Mouse (Mus musculus): ENCODE measurements around the gene Tmem117.
A peak's percentile ranks its signal among the peaks of the same experiment; 100 is the strongest.

Gene Tmem117

GRCm38 (mm10) chr15:94646012-94646411 is 17.0 kb downstream of the Tmem117 start:
- no peak for DNase-seq (ENCODE audit: extremely low read depth, insufficient read length, low spot score)

GRCm38 (mm10) chr15:94648430-94648829 is 19.4 kb downstream of the Tmem117 start:
- no peak for DNase-seq (ENCODE audit: extremely low read depth, insufficient read length, low spot score)

- DNase-seq (ENCODE audit: extremely low read depth, insufficient read length, low spot score): no peak
Observed at GRCm38 (mm10) chr15:94649071-94649765, 20.2 kb downstream of the Tmem117 start.

- DNase-seq (ENCODE audit: extremely low read depth, insufficient read length, low spot score): no peak
Observed at GRCm38 (mm10) chr15:94649766-94650120, 20.7 kb downstream of the Tmem117 start.

- no peak for DNase-seq (ENCODE audit: extremely low read depth, insufficient read length, low spot score)
Observed at GRCm38 (mm10) chr15:94651350-94651749, 22.3 kb downstream of the Tmem117 start.

- DNase-seq (ENCODE audit: extremely low read depth, insufficient read length, low spot score): no peak
Observed at GRCm38 (mm10) chr15:94651969-94652842, 23.2 kb downstream of the Tmem117 start.

- no peak for DNase-seq (ENCODE audit: extremely low read depth, insufficient read length, low spot score)
Observed at GRCm38 (mm10) chr15:94652843-94653206, 23.8 kb downstream of the Tmem117 start.

- DNase-seq (ENCODE audit: extremely low read depth, insufficient read length, low spot score): no peak
Observed at GRCm38 (mm10) chr15:94655811-94656323, 26.8 kb downstream of the Tmem117 start.

GRCm38 (mm10) chr15:94657882-94658281 is 28.9 kb downstream of the Tmem117 start:
- DNase-seq (ENCODE audit: extremely low read depth, insufficient read length, low spot score): no peak

- no peak for DNase-seq (ENCODE audit: extremely low read depth, insufficient read length, low spot score)
Observed at GRCm38 (mm10) chr15:94658392-94659111, 29.5 kb downstream of the Tmem117 start.

GRCm38 (mm10) chr15:94659112-94659437 is 30.0 kb downstream of the Tmem117 start:
- no peak for DNase-seq (ENCODE audit: extremely low read depth, insufficient read length, low spot score)

GRCm38 (mm10) chr15:94660913-94661312 is 31.9 kb downstream of the Tmem117 start:
- DNase-seq (ENCODE audit: extremely low read depth, insufficient read length, low spot score): no peak

GRCm38 (mm10) chr15:94661398-94661797 is 32.4 kb downstream of the Tmem117 start:
- no peak for DNase-seq (ENCODE audit: extremely low read depth, insufficient read length, low spot score)

- DNase-seq (ENCODE audit: extremely low read depth, insufficient read length, low spot score): no peak
Observed at GRCm38 (mm10) chr15:94664612-94665011, 35.6 kb downstream of the Tmem117 start.

- no peak for DNase-seq (ENCODE audit: extremely low read depth, insufficient read length, low spot score)
Observed at GRCm38 (mm10) chr15:94681135-94681534, 52.1 kb downstream of the Tmem117 start.

- no peak for DNase-seq (ENCODE audit: extremely low read depth, insufficient read length, low spot score)
Observed at GRCm38 (mm10) chr15:94684269-94684668, 55.2 kb downstream of the Tmem117 start.

- no peak for DNase-seq (ENCODE audit: extremely low read depth, insufficient read length, low spot score)
Observed at GRCm38 (mm10) chr15:94687176-94687575, 58.1 kb downstream of the Tmem117 start.

GRCm38 (mm10) chr15:94687629-94688028 is 58.6 kb downstream of the Tmem117 start:
- no peak for DNase-seq (ENCODE audit: extremely low read depth, insufficient read length, low spot score)

- no peak for DNase-seq (ENCODE audit: extremely low read depth, insufficient read length, low spot score)
Observed at GRCm38 (mm10) chr15:94689195-94689883, 60.3 kb downstream of the Tmem117 start.

- DNase-seq (ENCODE audit: extremely low read depth, insufficient read length, low spot score): no peak
Observed at GRCm38 (mm10) chr15:94689884-94690231, 60.8 kb downstream of the Tmem117 start.

GRCm38 (mm10) chr15:94722759-94723158 is 93.7 kb downstream of the Tmem117 start:
- peak; percentile 16 for DNase-seq (ENCODE audit: extremely low read depth, insufficient read length, low spot score)
